Mouse (Mus musculus): Measurements from ENCODE around the gene Gal.
A peak's percentile ranks its signal among the peaks of the same experiment; 100 is the strongest.

Gene Gal

GRCm38 (mm10) chr19:3414268-3414733 lies at the start of gene Gal:
Gal (minus strand) TSS chr19:3414544.
- no peak for DNase-seq (ENCODE audit: low spot score in 2 of 2)

GRCm38 (mm10) chr19:3459986-3460385 lies 45.6 kb upstream of the Gal start:
- DNase-seq (ENCODE audit: low spot score in 2 of 2): no peak

GRCm38 (mm10) chr19:3458331-3459099 lies 44.2 kb upstream of the Gal start:
- no peak for DNase-seq (ENCODE audit: low spot score in 2 of 2)

GRCm38 (mm10) chr19:3457700-3458099 lies 43.4 kb upstream of the Gal start:
- DNase-seq (ENCODE audit: low spot score in 2 of 2): no peak

GRCm38 (mm10) chr19:3451649-3452048 lies 37.3 kb upstream of the Gal start:
- DNase-seq (ENCODE audit: low spot score in 2 of 2): peak; percentile 76 to 84

GRCm38 (mm10) chr19:3451170-3451569 lies 36.8 kb upstream of the Gal start:
- DNase-seq (ENCODE audit: low spot score in 2 of 2): peak; percentile 57 to 82

GRCm38 (mm10) chr19:3450714-3451113 lies 36.4 kb upstream of the Gal start:
- DNase-seq (ENCODE audit: low spot score in 2 of 2): no peak

GRCm38 (mm10) chr19:3449248-3449647 lies 34.9 kb upstream of the Gal start:
- no peak for DNase-seq (ENCODE audit: low spot score in 2 of 2)

- no peak for DNase-seq (ENCODE audit: low spot score in 2 of 2)
These were observed 33.0 kb upstream of the Gal start for GRCm38 (mm10) chr19:3447348-3447747.

GRCm38 (mm10) chr19:3441092-3441491 lies 26.7 kb upstream of the Gal start:
- no peak for DNase-seq (ENCODE audit: low spot score in 2 of 2)

- DNase-seq (ENCODE audit: low spot score in 2 of 2): no peak
These were observed 26.3 kb upstream of the Gal start for GRCm38 (mm10) chr19:3440667-3441066.

- DNase-seq (ENCODE audit: low spot score in 2 of 2): no peak
These were observed 23.6 kb upstream of the Gal start for GRCm38 (mm10) chr19:3437980-3438379.

GRCm38 (mm10) chr19:3436840-3437239 lies 22.5 kb upstream of the Gal start:
- peak; percentile 43 to 72 for DNase-seq (ENCODE audit: low spot score in 2 of 2)

- DNase-seq (ENCODE audit: low spot score in 2 of 2): no peak
These were observed 21.5 kb upstream of the Gal start for GRCm38 (mm10) chr19:3435824-3436223.

- DNase-seq (ENCODE audit: low spot score in 2 of 2): no peak
These were observed 20.3 kb upstream of the Gal start for GRCm38 (mm10) chr19:3434641-3435040.

- DNase-seq (ENCODE audit: low spot score in 2 of 2): no peak
These were observed 19.8 kb upstream of the Gal start for GRCm38 (mm10) chr19:3434124-3434523.

- no peak for DNase-seq (ENCODE audit: low spot score in 2 of 2)
These were observed 17.6 kb upstream of the Gal start for GRCm38 (mm10) chr19:3431969-3432368.

- peak in 1 of 2 experiments; percentile 35 for DNase-seq (ENCODE audit: low spot score in 2 of 2)
These were observed 16.7 kb upstream of the Gal start for GRCm38 (mm10) chr19:3431066-3431465.

GRCm38 (mm10) chr19:3429156-3429816 lies 14.9 kb upstream of the Gal start:
- DNase-seq (ENCODE audit: low spot score in 2 of 2): no peak

GRCm38 (mm10) chr19:3428057-3428830 lies 13.9 kb upstream of the Gal start:
- no peak for DNase-seq (ENCODE audit: low spot score in 2 of 2)

GRCm38 (mm10) chr19:3424214-3424613 lies 9.9 kb upstream of the Gal start:
- DNase-seq (ENCODE audit: low spot score in 2 of 2): no peak

GRCm38 (mm10) chr19:3422981-3423380 lies 8.6 kb upstream of the Gal start:
- DNase-seq (ENCODE audit: low spot score in 2 of 2): no peak

Data from thymus, postnatal 10 days (tissue).